Comparison of ENCODE assay signal across 21 mouse cellular contexts in genomic region chr14:57724473-57724872, GRCm38 (mm10). TPM values are rescaled to one million over a fixed set of nuclear protein-coding genes. Genes with fewer than 3 reads are reported as not detected.
DNase-seq lines count a peak whose midpoint lies in the region; ATAC-seq and TF ChIP-seq lines count a peak whose summit lies in the region.
"Had no signal": no experiment of that assay in that cellular context is flagged by ENCODE, and none has a peak within 500 bp of the region (broad histone marks: within the 10 kb centered on the region; RNA-seq: fewer than 3 reads in every experiment).

No protein-coding gene starts in this region.

- peaks cover 23% of the 10 kb centered on the region for H3K36me3 ChIP-seq in heart, postnatal 0 days (replicated peaks; ENCODE audit: control insufficient read depth, insufficient read depth, low read length)
- H3K36me3 ChIP-seq in heart, embryonic 10.5 days: peaks cover 43% of the 10 kb centered on the region
- H3K36me3 ChIP-seq in lung, embryonic 14.5 days (ENCODE audit: insufficient read depth): peaks cover 35% of the 10 kb centered on the region
- H3K36me3 ChIP-seq: liver, embryonic 13.5 days had no signal

- no peak for TF ChIP-seq EP300 in heart, postnatal 0 days (IDR thresholded peaks at IDR 0.05; ENCODE audit: low read depth)

- no peaks in the 10 kb centered on the region for H3K9me3 ChIP-seq in heart, postnatal 0 days (replicated peaks; ENCODE audit: control insufficient read depth, low read length)
- H3K9me3 ChIP-seq in heart, embryonic 10.5 days: 0 out of 2 replicates have a peak, but pooled peaks cover 4% of the 10 kb centered on the region
- H3K9me3 ChIP-seq in lung, embryonic 14.5 days (ENCODE audit: low read depth, low read length): no peaks in the 10 kb centered on the region
- H3K9me3 ChIP-seq: limb, embryonic 10.5 days; liver, embryonic 13.5 days had no signal

- 54% methylated on average over 4 of the region's 4 CpGs for WGBS in heart, postnatal 0 days
- 61% methylated on average over 4 of the region's 4 CpGs for WGBS in heart, embryonic 10.5 days
- 50% methylated on average over 4 of the region's 4 CpGs for WGBS in lung, embryonic 14.5 days

- peak; percentile 15 to 31 for DNase-seq in cerebellum, postnatal 10 days
- DNase-seq in cerebellum, postnatal 4 days (ENCODE audit: low spot score in 2 of 2): no peak
- DNase-seq in heart, postnatal 0 days (ENCODE audit: low spot score): no peak
- no peak for DNase-seq in heart, embryonic 10.5 days (ENCODE audit: low spot score)
- peak; percentile 78 for DNase-seq in lung, embryonic 14.5 days
- no peak for DNase-seq in lung, postnatal 14 days
- peak; percentile 80 for DNase-seq in layer of hippocampus, adult 9-11 months
- no peak for DNase-seq in embryo, embryonic 9.5 days (ENCODE audit: extremely low spot score)
- DNase-seq: cerebellum, adult 11 months; liver, embryonic 13.5 days; spleen, adult 18-20 months; thymus, postnatal 14 days had no signal

- no peaks in the 10 kb centered on the region for H3K27me3 ChIP-seq in heart, postnatal 0 days (ENCODE audit: control insufficient read depth, insufficient read depth, low read length)
- no peaks in the 10 kb centered on the region for H3K27me3 ChIP-seq in heart, embryonic 10.5 days (ENCODE audit: insufficient read depth, poor library complexity, severe bottlenecking)
- H3K27me3 ChIP-seq in lung, embryonic 14.5 days (ENCODE audit: insufficient read depth, low read length): no peaks in the 10 kb centered on the region
- H3K27me3 ChIP-seq: liver, embryonic 13.5 days had no signal

- no peak overlapping the region for H3K9ac ChIP-seq in heart, postnatal 0 days (replicated peaks; ENCODE audit: low read depth, low read length)
- H3K9ac ChIP-seq in lung, embryonic 14.5 days: no peak overlapping the region
- H3K9ac ChIP-seq: hindbrain, embryonic 14.5 days; liver, embryonic 13.5 days had no signal

- peak overlapping the region; percentile 26; the same call in 1 of the 2 replicates for H3K27ac ChIP-seq in heart, postnatal 0 days (ENCODE audit: low read depth)
- no peak overlapping the region for H3K27ac ChIP-seq in heart, embryonic 10.5 days
- 0 out of 2 replicates have a peak overlapping the region, but pooled peaks have one; percentile 27 for H3K27ac ChIP-seq in lung, embryonic 14.5 days (ENCODE audit: low read depth)
- H3K27ac ChIP-seq: hindbrain, embryonic 14.5 days; limb, embryonic 10.5 days; liver, embryonic 13.5 days had no signal

- H3K4me1 ChIP-seq in heart, postnatal 0 days (ENCODE audit: control insufficient read depth, insufficient read depth): 0 out of 2 replicates have a peak, but pooled peaks cover 13% of the 10 kb centered on the region
- peaks cover 21% of the 10 kb centered on the region for H3K4me1 ChIP-seq in heart, embryonic 10.5 days
- H3K4me1 ChIP-seq in lung, embryonic 14.5 days (ENCODE audit: insufficient read depth): no peaks in the 10 kb centered on the region
- H3K4me1 ChIP-seq: limb, embryonic 10.5 days had no signal

- TF ChIP-seq CTCF in heart, postnatal 0 days (IDR thresholded peaks at IDR 0.05; ENCODE audit: low read depth): no peak
- TF ChIP-seq CTCF in lung, embryonic 14.5 days (IDR thresholded peaks at IDR 0.05; ENCODE audit: low read depth): no peak

- no peak overlapping the region for H3K4me3 ChIP-seq in heart, postnatal 0 days (ENCODE audit: low read depth, low read length)
- no peak overlapping the region for H3K4me3 ChIP-seq in heart, embryonic 10.5 days
- H3K4me3 ChIP-seq in lung, embryonic 14.5 days (ENCODE audit: low read depth, low read length): no peak overlapping the region
- H3K4me3 ChIP-seq: erythroblast, embryonic 14.5 days; limb, embryonic 10.5 days; liver, embryonic 13.5 days; megakaryocyte, embryonic 14.5 days had no signal

- no peak for ATAC-seq in heart, postnatal 0 days (ENCODE audit: insufficient read depth, low read depth)
- peak; percentile 81; the same call in 1 of the 2 replicates for ATAC-seq in lung, embryonic 14.5 days (ENCODE audit: insufficient read depth)

- H3K4me2 ChIP-seq in heart, postnatal 0 days (ENCODE audit: low read depth, low read length): no peak overlapping the region
- H3K4me2 ChIP-seq in lung, embryonic 14.5 days: no peak overlapping the region
- H3K4me2 ChIP-seq: hindbrain, embryonic 14.5 days; liver, embryonic 13.5 days had no signal

RNA-seq across cellular contexts. Expression of gene Gm49361, which starts 21.4 kb away (rescaled TPM):
- total RNA-seq in heart, postnatal 0 days (2014; rRNA removed; ENCODE audit: low replicate concordance): not detected in 2 replicates
- polyA plus RNA-seq in heart, postnatal 0 days (2015; fragmentation: Nextera tagmentation; extraction: Ambion mirVana): not detected in 2 replicates
- polyA plus RNA-seq in heart, embryonic 10.5 days (2016; fragmentation: Nextera tagmentation; extraction: Ambion mirVana): not detected in 2 replicates
- not detected in 2 replicates for polyA plus RNA-seq in lung, embryonic 14.5 days (2014; fragmentation: Nextera tagmentation; extraction: Ambion mirVana)
- total RNA-seq: common myeloid progenitor, adult 5-6 weeks; monocyte, adult 5-6 weeks had no signal
- polyA plus RNA-seq: hindbrain, embryonic 14.5 days; large intestine, adult 2 months; limb, embryonic 10.5 days; liver, embryonic 13.5 days; neural tube, embryonic 14.5 days; stomach, embryonic 16.5 days had no signal

RNA-seq across cellular contexts. Expression of gene Lats2, which starts 33.7 kb away (rescaled TPM):
- total RNA-seq in heart, postnatal 0 days (2014; rRNA removed; ENCODE audit: low replicate concordance): 43.7 and 68.4 TPM in 2 replicates
- polyA plus RNA-seq in heart, postnatal 0 days (2015; fragmentation: Nextera tagmentation; extraction: Ambion mirVana): 16.0 and 17.2 TPM in 2 replicates
- polyA plus RNA-seq in heart, embryonic 10.5 days (2016; fragmentation: Nextera tagmentation; extraction: Ambion mirVana): 19.6 and 25.0 TPM in 2 replicates
- 25.1 and 28.9 TPM in 2 replicates for polyA plus RNA-seq in lung, embryonic 14.5 days (2014; fragmentation: Nextera tagmentation; extraction: Ambion mirVana)

RNA-seq across cellular contexts. Expression of gene Xpo4, which starts 59.2 kb away (rescaled TPM):
- 10.9 and 26.0 TPM in 2 replicates for total RNA-seq in heart, postnatal 0 days (2014; rRNA removed; ENCODE audit: low replicate concordance)
- 5.1 and 6.5 TPM in 2 replicates for polyA plus RNA-seq in heart, postnatal 0 days (2015; fragmentation: Nextera tagmentation; extraction: Ambion mirVana)
- 23.5 and 24.9 TPM in 2 replicates for polyA plus RNA-seq in heart, embryonic 10.5 days (2016; fragmentation: Nextera tagmentation; extraction: Ambion mirVana)
- polyA plus RNA-seq in lung, embryonic 14.5 days (2014; fragmentation: Nextera tagmentation; extraction: Ambion mirVana): 33.7 and 37.1 TPM in 2 replicates

Comparison
In these comparisons a context has a peak if more than half of its experiments do, and no peak if none do; other contexts are left out.
1. DNase-seq: peak in cerebellum, postnatal 10 days (2 of 2), lung, embryonic 14.5 days (single experiment) and layer of hippocampus, adult 9-11 months (single experiment); none in cerebellum, postnatal 4 days (0 of 2), heart, postnatal 0 days (single experiment), heart, embryonic 10.5 days (single experiment), lung, postnatal 14 days (single experiment) and embryo, embryonic 9.5 days (single experiment).